Mouse (Mus musculus) hindlimb bud, embryonic 11.5 days (tissue): Measurements from ENCODE around the gene Dnah1.

ENCODE experiments used
- DNase-seq: peaks from one replicate; pipeline ENCODE4 v3.0.0-alpha.2; 2012; ENCODE audit warnings: low read depth, low spot score; ENCODE audit errors: extremely low spot score

Dnah1 gene

DNA sequence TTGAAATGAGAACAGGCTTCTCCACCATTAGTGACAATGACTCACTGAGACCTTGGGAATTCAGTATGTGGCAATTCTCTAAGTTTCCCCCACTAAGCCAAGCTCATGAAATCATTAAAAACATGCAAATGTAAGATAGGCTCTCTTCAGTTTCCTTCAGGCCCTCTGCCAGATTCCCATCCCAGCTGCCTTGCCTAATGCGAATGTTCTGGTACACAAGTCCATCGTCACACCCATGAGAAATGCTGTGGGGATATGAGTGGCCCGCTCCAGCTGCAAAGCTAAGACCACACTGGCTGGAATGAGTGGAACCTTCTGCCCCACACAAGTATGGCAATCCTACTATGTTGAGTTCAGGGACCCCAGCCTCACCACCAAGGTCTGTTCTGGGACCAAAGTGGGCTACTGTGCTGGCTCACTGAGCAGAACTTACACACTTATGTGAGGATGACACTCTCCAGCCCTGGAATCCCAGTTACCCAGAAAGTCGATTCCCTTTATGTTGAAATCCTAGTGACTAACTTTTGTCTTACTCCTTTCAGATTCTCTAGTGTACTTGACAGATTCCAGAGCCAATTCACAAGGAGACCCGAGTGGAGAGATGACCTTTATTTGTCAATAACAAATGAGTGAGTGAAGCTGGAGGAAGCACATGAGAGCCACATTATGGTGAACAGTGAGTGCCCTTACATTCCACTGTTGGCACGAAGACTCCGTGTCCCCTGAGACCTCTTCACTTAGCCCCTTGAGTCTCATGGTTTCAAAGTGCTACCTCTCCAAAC, 86.4 kb downstream of the Dnah1 start:
- no peak for DNase-seq

DNA sequence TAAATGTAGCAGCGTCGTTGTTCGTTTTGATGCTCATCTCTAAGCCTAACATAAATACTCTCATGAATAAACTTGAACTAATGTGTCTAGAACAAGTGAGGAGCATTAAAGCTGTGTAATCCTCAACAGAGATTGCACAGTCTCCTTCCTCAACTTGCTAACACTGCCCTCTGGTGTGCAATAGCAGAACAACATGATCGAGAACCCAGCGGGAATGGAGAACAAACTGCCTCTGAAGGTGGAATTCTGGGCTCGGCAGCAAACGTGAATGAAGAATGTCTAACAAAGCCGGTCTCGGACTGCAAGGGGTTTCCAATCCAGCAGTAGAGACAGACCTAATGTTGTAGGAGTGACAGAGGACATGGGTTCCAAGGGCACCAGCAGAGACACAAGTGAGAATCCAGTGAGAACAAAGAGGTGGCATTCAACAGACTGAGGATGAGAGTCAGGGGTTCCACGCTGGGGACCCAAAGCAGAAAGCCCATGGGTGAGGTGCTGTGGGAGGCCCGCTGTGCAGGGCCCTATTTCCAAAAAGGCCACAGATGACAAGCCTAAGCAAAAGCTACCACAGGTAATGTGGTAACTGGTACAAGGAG, 89.6 kb downstream of the Dnah1 start:
- DNase-seq, result peak; percentile 79

DNA sequence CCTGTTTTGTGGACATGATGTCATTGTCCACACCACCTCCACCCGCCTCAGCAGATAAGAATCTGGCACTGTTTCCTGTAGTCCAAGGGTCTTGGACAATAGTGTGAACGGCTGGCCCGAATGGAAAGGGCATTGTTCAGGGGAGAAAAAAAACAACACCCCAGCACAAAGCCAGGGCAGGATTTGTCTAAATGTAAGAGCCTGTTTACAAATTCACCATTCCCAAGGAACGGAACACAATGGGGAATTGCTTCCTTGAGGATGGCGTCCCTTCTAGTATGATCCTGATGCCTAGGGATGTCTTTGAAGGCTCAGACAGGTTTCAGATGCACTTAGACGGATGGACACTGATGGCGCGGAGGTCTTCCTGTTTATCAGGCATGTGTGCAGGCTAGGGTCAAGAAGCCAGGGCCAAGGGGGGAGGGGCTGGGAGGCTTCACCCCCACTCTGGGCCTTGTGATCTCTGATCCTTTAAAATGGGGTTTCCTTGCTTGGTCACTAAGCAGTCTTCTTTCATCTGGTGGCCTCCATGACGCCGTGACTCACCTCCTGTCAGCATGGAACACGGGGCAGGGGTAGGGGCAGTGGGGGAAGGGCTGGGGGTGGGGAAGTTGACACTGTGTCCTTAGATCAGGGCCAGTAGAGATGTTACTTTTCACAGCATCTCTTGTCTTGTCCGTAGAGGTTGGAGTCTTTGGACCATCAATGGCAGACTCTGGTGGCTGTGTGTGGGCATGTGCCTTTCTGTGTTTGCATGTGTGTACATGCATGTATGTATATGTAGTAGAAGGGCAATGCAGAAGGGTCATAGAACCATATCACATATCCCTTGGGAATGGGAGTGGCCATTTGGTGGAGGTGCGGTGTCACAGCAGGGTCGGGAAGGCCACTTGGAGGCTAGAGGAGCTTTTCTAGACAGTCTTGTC, 90.4 kb downstream of the Dnah1 start:
- no peak for DNase-seq

DNA sequence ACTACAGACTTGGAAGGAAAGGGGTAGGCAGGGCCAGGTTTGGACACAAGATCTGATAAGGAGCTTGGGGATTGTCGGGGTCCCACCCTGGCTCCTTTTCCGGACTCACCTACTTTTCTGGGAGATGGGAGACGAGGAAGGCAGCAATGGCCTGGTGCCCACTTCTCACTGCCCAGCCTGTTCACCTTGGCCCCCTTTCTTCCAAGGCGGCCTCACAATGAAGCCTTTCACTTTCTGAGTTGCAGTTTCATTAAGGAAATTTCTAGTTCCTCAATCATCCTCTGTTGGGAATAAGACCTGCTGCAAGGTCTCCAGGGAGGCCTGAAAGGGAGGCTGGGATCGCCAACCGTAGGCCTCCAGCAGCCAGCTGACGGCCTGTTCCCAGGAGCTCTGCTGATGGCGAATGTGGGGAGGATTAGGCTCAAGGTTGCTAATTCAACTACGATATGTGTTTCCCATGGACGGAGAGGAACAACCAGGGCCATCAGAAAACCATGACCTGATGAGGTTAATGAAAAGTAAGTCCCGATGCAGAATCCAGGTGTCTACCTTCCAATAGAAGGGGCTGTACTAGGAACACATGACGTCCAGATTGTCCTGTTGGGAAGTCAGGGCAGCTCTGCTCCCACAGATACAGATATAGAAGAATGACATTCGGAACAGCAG, 91.2 kb downstream of the Dnah1 start:
- no peak for DNase-seq

DNA sequence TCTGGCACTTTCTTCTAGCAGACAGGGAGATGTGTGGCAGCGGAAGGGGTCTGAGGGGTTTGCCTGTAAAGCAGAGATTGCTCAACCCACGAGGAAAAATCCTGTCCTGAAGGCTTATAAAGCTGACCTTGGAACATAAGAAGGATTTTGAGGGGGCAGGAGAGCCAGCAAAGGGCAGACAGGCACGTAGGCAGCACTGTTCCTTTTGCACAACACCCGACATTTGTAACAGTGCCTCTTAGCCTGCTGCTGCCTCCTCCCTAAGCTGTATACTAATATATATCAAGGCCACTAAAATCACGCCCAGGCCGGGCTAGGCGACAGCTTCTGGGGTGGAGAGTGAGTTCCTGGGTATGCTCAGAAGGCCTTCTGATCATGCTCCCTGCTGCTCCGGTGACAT, 93.3 kb downstream of the Dnah1 start:
- no peak for DNase-seq

DNA sequence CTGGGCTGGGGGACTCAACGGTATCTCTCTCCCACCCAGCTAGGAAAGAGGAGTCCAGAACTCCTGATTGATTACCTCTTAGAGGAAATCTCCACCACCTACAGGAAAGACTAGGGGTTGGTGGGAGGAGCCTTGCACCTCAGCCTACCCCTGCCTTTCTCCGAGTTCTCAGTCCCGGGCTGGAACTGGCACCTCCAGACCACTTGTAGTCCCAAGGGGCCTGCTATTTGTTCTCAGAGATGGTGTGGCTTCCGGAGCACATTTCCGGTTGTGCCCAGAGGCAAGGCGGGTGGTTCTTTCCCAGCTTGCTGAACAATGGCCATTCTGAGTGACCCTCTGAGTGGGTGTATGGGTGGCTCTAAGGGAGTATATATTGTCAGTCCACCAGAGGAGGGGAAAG, 95.5 kb downstream of the Dnah1 start:
- no peak for DNase-seq

DNA sequence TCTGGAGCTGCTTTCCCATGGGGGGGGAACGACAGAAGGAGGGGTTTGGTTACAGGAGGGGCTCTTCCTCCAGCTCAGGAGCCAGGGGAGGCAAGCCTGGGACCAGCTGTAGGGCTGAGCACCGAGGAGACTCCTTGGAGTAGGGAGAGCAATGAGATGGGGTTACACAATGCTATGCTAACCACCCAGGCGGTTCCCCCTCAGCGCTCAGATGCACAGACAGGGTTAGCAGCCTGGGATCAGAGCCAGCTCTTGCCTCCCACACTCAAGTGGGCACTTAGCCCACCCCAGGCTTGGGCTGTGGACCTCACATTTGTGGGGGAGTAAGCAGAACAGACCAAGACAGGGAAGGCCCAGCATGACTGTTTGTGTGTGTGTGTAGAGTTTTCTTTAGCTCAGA, 96.7 kb downstream of the Dnah1 start:
- DNase-seq, result no peak

DNA sequence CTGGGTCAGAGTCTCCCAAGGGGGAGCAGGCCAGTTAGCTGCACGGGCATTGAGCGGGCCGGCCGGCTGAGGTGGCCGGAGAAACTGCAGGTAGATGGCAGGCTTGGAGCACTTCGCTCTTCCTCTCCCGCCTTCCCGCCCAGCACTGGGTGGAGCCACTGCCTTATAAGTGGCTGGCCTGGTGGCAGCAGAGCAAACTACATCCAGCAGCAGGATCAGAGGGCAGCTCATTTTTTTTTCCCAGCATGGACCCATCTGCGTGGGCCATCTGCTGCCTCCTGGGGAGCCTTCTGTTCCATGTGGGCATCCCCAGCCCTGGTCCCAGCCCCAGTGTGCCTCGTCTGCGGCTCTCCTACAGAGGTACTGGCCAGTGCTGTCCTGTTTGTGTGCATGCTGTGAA, 106.0 kb downstream of the Dnah1 start, which contains the start of gene Sema3g:
Gene Sema3g (plus strand): TSS at position 195 of the 400 bp plus-strand sequence.
- DNase-seq, result no peak

DNA sequence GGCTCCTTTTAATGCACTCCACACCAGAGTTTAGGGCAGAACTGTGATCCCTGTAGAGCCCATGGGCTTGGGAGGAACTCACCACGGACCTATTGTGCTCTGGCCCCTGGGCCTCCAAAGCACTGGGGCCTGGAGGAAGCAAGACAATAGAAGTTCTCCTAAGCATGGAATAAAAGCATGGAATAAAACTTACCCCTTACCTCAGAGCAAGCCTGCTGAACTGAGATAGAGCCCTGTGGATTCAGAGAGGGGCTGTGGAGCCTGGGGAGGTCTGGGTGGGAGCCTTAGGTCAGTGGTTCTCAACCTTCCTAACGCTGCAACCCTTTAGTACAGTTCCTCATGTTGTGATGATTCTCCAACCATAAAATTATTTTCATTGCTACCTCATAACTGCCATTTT, 106.8 kb downstream of the Dnah1 start, which contains the start of gene Nisch:
Gene Nisch (minus strand): TSS at position 101 of the 400 bp plus-strand sequence.
- no peak for DNase-seq

DNA sequence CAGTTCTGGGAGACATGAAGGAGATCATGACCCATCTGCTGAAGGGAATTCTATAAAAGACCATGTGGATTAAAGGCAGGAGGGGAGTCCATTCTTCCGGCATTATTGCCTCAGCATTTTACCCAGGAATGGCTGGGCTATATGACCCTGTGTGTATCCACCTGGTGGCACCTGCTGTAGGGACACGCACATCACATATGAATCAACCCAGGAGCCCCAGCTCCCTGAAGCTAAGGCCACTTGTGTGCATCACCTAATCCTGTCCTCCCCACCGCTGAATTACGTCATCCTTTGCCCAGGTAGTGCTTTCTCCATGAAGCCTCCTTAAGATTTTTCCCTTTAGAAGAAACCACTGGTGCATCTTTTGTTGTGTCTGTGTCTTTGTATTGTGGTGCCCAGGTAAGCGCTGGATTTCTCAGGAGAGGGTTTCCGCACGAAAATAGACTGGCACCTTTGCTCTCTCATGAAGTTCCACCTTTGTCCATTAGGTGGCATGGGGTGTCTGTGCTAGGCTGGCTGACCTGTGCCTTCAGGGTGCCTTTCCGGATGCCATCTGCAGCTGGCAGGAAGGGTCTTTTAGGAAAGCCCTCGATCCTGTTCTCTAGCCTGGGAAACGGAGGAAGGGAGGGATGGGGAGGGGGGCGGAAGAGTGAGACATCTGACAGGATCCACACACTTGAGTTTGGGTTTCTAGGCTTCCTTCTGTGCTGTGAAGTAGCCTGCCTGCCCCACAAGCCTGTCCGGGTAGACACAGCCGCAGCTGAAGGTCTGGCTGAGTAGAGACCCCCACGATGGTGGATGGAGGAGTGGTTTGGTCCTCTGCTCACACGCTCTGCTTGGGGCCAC, 108.3 kb downstream of the Dnah1 start:
- no peak for DNase-seq

DNA sequence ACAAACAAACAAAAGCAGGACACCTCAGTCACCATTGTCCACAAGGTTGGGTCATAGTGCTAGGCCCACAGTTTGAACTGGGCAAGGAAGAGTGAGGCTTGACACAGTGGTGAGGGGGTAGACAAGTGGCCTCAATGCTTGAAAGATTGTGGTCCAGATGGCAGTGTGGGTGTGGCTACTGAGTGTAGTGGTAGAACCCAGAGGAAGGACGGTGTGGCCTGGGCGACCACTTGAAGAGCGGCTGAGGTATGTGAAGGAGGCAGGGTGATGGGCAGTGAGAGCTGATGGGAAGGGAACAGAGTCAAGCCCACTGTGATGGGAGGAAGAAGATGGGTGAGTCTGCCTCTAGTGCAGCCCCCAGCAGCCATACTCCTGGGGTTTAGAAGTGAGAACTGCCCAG, 109.0 kb downstream of the Dnah1 start:
- DNase-seq, result no peak

DNA sequence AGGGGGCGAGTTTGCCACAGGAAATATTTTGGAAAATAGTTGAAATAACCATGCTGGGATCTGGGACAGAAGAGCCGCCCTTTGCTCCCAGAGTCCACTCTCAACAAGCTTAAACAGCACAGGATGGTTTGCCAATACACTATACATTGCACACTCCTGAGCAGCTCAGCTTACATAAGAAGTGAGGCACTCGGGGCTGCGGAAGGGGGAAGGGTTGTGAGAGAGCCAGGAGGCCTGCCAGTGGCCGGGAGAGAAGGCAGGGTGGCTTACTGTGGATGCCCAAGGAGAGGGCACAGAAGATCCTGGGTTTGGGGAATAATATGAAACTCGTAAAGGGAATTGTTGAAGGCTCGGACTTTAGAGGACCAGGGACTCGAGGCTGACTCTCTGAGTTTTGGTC, 109.8 kb downstream of the Dnah1 start:
- DNase-seq, result no peak

DNA sequence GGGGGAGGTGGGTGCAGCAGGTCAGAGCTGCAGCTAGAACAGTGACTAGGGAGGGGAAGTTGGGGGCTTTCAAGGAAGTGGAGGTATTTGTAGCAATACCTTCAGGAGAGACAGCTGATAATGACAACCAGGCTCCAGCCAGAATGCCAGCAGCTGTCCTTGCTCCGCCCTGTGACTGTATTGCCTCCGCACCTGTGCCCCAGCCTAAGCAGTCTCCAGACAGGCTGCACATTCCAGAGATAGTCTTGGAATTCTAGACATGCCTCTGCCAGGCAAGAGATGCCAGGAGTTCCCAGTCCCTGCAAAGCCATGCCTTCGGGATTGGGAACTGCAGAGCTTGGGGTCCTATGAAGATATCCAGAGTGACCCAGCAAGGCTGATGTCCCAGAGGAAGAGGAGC, 111.2 kb downstream of the Dnah1 start:
- no peak for DNase-seq

DNA sequence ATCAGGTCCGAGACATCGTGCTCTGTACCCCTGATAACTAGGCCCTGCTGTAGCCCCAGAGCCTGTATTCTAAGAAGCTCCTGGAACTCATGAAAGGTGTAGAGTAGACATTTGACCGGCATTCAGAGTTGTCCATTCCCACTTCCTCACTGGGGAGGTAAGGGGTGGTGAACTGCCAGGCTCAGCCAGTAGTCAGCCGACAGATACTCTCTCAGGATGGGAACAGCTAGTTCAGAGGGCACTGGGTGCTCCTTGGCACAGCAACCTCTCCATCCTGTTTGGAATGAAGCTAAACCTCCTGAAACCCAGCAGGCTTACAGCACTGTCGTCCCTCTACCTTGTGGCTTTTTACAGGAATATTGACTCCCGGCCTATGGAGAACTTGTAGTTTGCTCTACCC, 111.8 kb downstream of the Dnah1 start:
- DNase-seq, result no peak
